Mouse (Mus musculus): ENCODE data around the gene Osbpl10. TPM values are rescaled to one million over a fixed set of nuclear protein-coding genes. Genes with fewer than 3 reads are reported as not detected.

Gene Osbpl10
- polyA plus RNA-seq, 1 experiment from 2014 or later = 3.5 TPM

DNA sequence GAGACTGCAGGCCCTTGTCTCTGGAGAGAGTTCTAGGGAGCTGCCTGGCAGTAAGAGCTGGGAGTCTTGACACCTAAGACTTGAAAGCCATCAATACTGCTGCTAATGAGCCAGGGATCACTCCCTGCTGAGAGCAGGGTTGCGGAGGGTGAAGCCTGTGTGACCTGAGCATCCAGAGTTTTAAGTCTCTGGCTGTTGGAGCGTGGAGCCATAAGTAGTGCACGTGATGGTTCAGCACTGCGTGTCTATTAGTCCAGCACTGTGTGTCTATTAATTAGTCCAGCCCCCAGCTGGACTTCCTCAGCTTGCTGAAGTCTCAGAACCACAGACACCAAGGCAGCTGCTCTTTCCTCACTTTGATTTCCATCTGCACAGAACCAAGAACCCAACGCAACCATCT, 8.0 kb downstream of the Osbpl10 start:
- H3K9ac ChIP-seq = no peak overlapping the region
- no peak overlapping the region for H3K27ac ChIP-seq
- H3K9me3 ChIP-seq = no peaks in the 10 kb centered on the region
- no peak overlapping the region for H3K4me2 ChIP-seq
- 96% methylated on average over 5 of the region's 5 CpGs for WGBS
- ATAC-seq (ENCODE audit: borderline replicate concordance, extremely low read depth, low FRiP score, low TSS enrichment) = no peak
- no peaks in the 10 kb centered on the region for H3K36me3 ChIP-seq
- no peaks in the 10 kb centered on the region for H3K27me3 ChIP-seq
- peaks cover 7% of the 10 kb centered on the region; the same call in 1 of the 2 replicates for H3K4me1 ChIP-seq
- no peak overlapping the region for H3K4me3 ChIP-seq

DNA sequence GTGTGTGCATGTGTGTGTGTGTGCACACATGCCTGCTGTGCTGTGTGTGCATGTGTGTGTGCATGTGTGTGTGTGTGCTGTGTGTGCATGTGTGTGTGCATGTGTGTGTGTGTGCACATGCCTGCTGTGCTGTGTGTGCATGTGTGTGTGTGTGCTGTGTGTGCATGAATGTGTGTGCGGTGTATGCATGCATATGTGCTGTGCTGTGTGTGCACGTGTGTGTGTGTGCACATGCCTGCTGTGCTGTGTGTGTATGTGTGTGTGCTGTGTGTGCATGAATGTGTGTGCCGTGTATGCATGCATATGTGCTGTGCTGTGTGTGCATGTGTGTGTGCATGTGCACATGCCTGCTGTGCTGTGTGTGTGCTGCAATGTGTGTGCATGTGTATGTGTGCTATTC, 9.7 kb downstream of the Osbpl10 start:
- H3K4me3 ChIP-seq = no peak overlapping the region
- H3K36me3 ChIP-seq = no peaks in the 10 kb centered on the region
- H3K27ac ChIP-seq = no peak overlapping the region
- no peak overlapping the region for H3K4me2 ChIP-seq
- peaks cover 7% of the 10 kb centered on the region; the same call in 1 of the 2 replicates for H3K4me1 ChIP-seq
- WGBS = 83% methylated on average over 3 of the region's 3 CpGs
- no peak for ATAC-seq (ENCODE audit: borderline replicate concordance, extremely low read depth, low FRiP score, low TSS enrichment)
- H3K27me3 ChIP-seq = no peaks in the 10 kb centered on the region
- H3K9ac ChIP-seq = no peak overlapping the region
- no peaks in the 10 kb centered on the region for H3K9me3 ChIP-seq

DNA sequence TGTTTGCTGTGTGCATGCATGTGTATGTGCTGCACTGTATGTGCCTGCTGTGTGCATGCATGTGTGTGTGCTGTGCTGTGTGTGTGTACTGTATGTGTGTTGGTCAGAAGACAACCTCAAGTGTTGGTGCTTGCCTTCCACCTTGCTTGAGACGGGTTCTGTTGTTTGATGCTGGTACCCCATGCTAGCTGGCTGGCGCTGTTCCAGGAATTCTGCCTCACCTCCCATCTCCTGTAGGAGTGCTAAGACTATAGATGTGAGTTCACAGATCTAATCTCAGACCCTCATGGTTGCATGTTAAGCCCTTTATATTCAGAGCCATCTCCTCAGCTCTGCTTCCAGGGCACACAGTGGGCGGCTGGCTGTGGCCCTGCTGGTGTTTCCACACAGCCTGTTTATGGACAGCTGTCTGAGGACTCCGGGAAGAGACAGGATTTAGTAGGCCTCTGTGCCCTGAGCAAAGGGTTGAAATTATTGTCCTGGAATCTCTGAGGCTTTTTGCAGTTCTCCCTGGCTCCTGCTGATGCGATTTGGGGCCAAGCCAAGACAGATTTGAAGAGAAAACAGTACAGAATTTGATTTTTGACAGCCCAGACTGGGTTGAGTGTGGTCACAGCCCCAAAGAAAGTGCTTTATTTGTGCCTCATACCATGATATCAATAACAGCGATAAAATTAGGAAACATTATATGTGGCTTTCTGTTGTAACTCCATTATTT, 10.4 kb downstream of the Osbpl10 start:
- peak; percentile 4; the same call in 1 of the 2 replicates for ATAC-seq (ENCODE audit: borderline replicate concordance, extremely low read depth, low FRiP score, low TSS enrichment)
- no peaks in the 10 kb centered on the region for H3K27me3 ChIP-seq
- H3K27ac ChIP-seq = no peak overlapping the region
- H3K4me1 ChIP-seq = peaks cover 7% of the 10 kb centered on the region; the same call in 1 of the 2 replicates
- H3K4me3 ChIP-seq = no peak overlapping the region
- H3K36me3 ChIP-seq = no peaks in the 10 kb centered on the region
- H3K4me2 ChIP-seq = no peak overlapping the region
- no peak overlapping the region for H3K9ac ChIP-seq
- H3K9me3 ChIP-seq = no peaks in the 10 kb centered on the region
- WGBS = 63% methylated on average over 6 of the region's 6 CpGs

DNA sequence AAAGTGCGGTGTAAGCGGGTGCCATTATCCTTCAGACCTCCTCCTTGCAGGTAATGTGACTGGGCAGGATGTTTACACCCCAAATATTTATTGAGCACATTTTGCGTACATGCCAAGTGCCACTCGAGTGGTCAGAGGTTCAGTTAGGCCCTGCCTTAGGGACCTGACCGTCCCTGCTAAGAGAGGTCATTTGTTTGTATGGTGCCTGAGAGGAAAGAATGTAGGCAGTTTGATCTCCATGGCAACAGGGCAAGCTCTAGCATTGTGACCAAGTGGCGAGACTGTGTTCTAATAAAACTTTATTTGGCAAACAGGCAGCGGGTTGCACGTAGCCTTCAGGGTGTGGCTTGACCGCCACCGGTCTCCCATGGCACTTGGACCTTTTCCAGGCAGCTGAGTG, 12.1 kb downstream of the Osbpl10 start:
- Histone ChIP-seq H3K27ac (no peak overlapping the region), H3K4me1 (peaks cover 7% of the 10 kb centered on the region; the same call in 1 of the 2 replicates), H3K9ac (no peak overlapping the region), H3K4me3 (no peak overlapping the region), H3K27me3 (no peaks in the 10 kb centered on the region), H3K9me3 (no peaks in the 10 kb centered on the region), H3K4me2 (no peak overlapping the region), H3K36me3 (no peaks in the 10 kb centered on the region)
- no peak for ATAC-seq (ENCODE audit: borderline replicate concordance, extremely low read depth, low FRiP score, low TSS enrichment)
- WGBS = 54% methylated on average over 10 of the region's 10 CpGs

DNA sequence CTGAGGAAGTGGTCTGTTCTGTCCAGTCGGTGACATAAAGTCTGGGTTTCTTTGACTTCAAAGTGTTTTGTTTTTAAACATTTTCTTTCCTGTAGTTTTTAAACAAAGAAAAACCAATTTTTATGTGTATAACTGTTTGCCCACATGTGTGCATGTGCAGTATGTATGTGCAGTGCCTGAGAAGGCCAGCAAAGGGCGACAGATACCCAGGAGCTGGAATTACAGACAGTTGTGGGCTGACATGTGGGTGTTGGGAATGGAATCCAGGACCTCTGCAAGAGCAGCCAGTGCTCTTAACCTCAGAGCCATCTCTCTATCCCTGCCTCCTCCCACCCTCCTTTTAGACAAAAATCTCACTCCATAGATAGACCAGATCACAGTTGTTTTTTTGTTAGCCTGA, 14.2 kb downstream of the Osbpl10 start:
- WGBS = 84% methylated on average over 2 of the region's 2 CpGs
- peaks cover 7% of the 10 kb centered on the region; the same call in 1 of the 2 replicates for H3K4me1 ChIP-seq
- H3K9me3 ChIP-seq = no peaks in the 10 kb centered on the region
- no peak overlapping the region for H3K9ac ChIP-seq
- no peak overlapping the region for H3K4me3 ChIP-seq
- H3K4me2 ChIP-seq = no peak overlapping the region
- ATAC-seq (ENCODE audit: borderline replicate concordance, extremely low read depth, low FRiP score, low TSS enrichment) = no peak
- H3K36me3 ChIP-seq = no peaks in the 10 kb centered on the region
- no peak overlapping the region for H3K27ac ChIP-seq
- no peaks in the 10 kb centered on the region for H3K27me3 ChIP-seq

DNA sequence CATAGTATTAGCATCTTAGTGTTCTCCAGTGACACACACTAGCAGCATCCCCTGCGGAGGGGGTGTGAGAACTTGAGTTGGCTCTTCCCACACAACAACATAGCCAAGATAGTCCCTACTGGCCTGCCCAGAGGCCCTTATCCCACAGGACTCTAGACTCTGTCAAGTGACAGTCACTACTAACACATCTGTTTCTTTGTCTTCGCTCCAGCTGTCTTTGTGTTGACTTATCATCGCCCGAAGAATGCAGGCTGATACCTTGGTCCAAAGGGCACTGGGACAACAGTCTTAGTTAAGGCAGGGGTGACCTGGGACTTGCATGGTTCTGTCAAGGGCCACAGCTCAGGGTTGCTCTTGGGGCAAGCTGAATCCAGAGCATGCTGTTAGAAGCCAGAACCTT, 16.9 kb downstream of the Osbpl10 start:
- no peak for ATAC-seq (ENCODE audit: borderline replicate concordance, extremely low read depth, low FRiP score, low TSS enrichment)
- Histone ChIP-seq H3K4me3 (no peak overlapping the region), H3K9me3 (no peaks in the 10 kb centered on the region), H3K27me3 (no peaks in the 10 kb centered on the region), H3K4me2 (no peak overlapping the region), H3K9ac (no peak overlapping the region), H3K36me3 (no peaks in the 10 kb centered on the region), H3K27ac (no peak overlapping the region), H3K4me1 (no peaks in the 10 kb centered on the region; the same call in 1 of the 2 replicates)
- 59% methylated on average over 4 of the region's 4 CpGs for WGBS

DNA sequence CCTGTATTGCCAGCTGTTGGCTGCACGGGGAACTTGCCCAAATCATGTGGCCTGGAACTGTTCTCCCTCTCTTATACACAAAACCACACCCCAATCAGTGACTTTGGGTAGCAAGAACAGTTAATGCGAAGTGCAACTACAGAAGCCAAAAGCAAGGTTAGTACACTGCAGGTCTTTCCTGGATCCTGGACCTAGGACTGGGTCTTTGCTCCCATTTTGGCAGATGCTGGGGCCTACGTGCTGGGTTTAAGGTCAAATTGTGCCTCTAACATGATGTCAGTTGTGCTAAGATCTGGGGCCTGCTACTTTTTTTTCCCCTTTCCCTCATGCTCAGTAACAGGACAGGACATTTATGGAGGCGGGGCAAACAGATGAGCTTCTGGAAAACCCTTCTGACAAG, 17.3 kb downstream of the Osbpl10 start:
- no peak overlapping the region for H3K9ac ChIP-seq
- ATAC-seq (ENCODE audit: borderline replicate concordance, extremely low read depth, low FRiP score, low TSS enrichment) = no peak
- WGBS = 92% methylated on average over 4 of the region's 4 CpGs

DNA sequence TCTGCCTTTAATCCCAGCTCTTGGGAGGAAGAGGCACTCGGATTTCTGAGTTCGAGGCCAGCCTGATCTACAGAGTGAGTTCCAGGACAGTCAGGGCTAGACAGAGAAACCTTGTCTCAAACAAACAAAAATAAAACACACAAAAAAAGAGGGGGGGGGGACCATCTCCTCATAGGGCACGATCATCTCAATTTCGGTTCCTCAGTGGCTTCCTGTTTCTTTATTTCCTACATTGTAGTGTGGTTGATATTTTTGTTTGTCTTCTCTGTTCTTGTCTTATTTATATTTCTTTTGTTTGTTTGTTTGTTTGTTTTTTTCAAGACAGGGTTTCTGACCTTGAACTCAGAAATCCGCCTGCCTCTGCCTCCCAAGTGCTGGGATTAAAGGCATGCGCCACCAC, 18.1 kb downstream of the Osbpl10 start:
- Histone ChIP-seq H3K9me3 (no peaks in the 10 kb centered on the region), H3K4me2 (no peak overlapping the region), H3K36me3 (no peaks in the 10 kb centered on the region), H3K27me3 (no peaks in the 10 kb centered on the region), H3K4me1 (no peaks in the 10 kb centered on the region), H3K9ac (no peak overlapping the region), H3K27ac (no peak overlapping the region), H3K4me3 (no peak overlapping the region)
- 92% methylated on average over 6 of the region's 6 CpGs for WGBS
- ATAC-seq (ENCODE audit: borderline replicate concordance, extremely low read depth, low FRiP score, low TSS enrichment) = no peak

More for the DNA sequence above, 17.3 kb downstream of the Osbpl10 start:
- Histone ChIP-seq H3K36me3 (no peaks in the 10 kb centered on the region), H3K27ac (no peak overlapping the region), H3K9me3 (no peaks in the 10 kb centered on the region), H3K4me3 (no peak overlapping the region), H3K27me3 (no peaks in the 10 kb centered on the region), H3K4me1 (no peaks in the 10 kb centered on the region), H3K4me2 (no peak overlapping the region)

DNA sequence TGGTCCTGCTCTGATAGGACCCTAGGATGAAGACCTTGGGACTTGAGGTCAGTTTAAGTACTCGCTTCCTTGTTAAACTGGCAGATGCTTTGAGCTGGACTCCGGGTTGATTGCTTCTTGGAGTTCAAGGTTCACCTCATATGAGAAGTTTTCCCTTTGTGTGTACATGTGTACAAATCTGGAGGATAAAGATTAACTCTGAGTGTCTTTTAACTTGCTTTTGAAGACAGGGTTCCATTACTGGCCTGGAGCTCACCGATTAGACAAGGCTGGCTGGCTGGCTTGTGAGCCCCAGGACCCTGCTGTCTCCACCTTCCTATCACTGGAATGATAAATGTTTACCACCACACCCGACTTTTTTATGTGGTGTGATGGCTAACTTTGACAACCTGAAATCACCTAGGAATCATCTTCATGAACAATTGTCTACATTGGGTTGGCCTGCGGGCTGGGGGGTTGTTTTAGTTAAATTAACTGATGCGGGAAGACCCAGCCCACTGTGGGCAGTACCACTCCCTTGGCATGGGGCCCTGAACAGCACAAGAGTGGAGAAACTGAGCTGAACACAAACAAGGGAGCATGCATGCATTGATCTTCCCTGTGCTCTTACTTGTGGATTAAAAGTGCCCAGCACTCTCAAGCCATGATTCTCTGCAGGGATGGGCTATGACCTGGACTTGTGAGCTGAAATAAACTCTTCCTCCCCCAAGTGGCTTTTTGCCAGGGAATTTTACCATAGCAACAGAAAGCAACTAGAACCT, 20.8 kb downstream of the Osbpl10 start:
- Histone ChIP-seq H3K4me3 (no peak overlapping the region), H3K27me3 (no peaks in the 10 kb centered on the region), H3K9ac (no peak overlapping the region), H3K4me1 (no peaks in the 10 kb centered on the region), H3K4me2 (no peak overlapping the region), H3K27ac (no peak overlapping the region), H3K36me3 (no peaks in the 10 kb centered on the region), H3K9me3 (no peaks in the 10 kb centered on the region)
- no peak for ATAC-seq (ENCODE audit: borderline replicate concordance, extremely low read depth, low FRiP score, low TSS enrichment)
- 71% methylated on average over 6 of the region's 6 CpGs for WGBS

DNA sequence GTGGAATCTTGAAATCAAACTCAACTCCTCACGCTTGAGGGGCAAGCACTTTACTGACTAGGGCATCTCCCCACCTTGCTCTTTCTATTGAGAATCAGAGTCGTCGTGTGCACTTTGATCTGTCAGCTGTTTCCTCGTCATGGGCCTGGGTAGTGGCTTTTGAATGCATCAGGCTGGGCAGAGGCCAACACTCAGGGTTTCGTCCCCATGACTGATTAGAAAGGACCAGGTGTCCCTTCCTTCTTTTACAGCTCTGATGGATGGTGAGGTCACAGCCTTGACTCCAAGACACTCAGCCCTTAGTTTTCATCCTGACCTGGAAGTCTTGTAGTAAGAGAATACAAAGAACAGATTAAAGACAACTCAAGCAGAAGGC, 21.4 kb downstream of the Osbpl10 start:
- 46% methylated on average over 5 of the region's 5 CpGs for WGBS
- Histone ChIP-seq H3K9ac (no peak overlapping the region), H3K4me1 (no peaks in the 10 kb centered on the region), H3K4me2 (no peak overlapping the region), H3K9me3 (no peaks in the 10 kb centered on the region), H3K27me3 (no peaks in the 10 kb centered on the region), H3K36me3 (no peaks in the 10 kb centered on the region), H3K27ac (no peak overlapping the region), H3K4me3 (no peak overlapping the region)
- no peak for ATAC-seq (ENCODE audit: borderline replicate concordance, extremely low read depth, low FRiP score, low TSS enrichment)

DNA sequence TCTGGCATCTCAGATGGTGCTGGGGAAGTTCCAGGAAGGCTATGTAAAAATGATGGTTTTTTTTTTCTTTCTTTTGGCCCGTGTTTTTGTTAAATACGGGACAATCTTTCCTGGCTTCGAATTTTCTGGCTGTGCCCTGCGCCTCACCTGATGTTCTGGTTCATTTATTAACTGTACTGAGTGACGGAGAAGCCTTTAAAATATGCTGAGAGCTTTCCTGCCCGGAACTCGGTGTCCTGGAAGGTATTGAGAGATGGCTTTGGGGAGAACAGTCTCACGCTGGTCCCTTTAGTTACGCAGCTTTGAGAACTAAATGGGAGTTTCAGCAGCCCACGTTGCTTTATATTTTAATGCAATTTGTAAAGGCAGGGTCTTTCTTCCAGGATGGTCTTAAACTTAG, 27.1 kb downstream of the Osbpl10 start:
- no peak overlapping the region for H3K27ac ChIP-seq
- no peak overlapping the region for H3K9ac ChIP-seq
- ATAC-seq (ENCODE audit: borderline replicate concordance, extremely low read depth, low FRiP score, low TSS enrichment) = no peak
- WGBS = 69% methylated on average over 10 of the region's 10 CpGs
- peaks cover 16% of the 10 kb centered on the region for H3K4me1 ChIP-seq
- H3K36me3 ChIP-seq = no peaks in the 10 kb centered on the region
- no peaks in the 10 kb centered on the region for H3K9me3 ChIP-seq
- H3K4me2 ChIP-seq = no peak overlapping the region
- no peaks in the 10 kb centered on the region for H3K27me3 ChIP-seq
- H3K4me3 ChIP-seq = no peak overlapping the region

DNA sequence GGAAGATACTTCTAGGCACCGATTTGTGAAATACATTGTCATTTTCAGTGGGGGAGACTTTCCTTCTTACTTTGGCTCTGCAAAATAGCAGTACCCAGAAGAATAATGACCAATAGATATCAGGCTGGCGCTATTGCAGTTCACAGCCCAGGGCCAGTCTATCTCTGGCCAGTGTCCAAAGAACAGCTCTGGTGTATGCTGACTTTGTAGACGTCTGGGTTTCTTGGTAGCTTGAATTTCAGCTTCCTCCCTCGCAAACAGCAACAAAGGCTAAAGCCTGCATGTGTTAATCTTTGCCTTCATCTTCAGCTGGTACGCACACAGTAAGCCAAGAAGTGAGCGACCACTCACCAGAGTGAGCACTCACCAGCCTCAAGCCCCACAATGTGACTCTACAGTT, 29.4 kb downstream of the Osbpl10 start:
- H3K4me2 ChIP-seq = no peak overlapping the region
- H3K9ac ChIP-seq = no peak overlapping the region
- H3K4me1 ChIP-seq = peaks cover 16% of the 10 kb centered on the region
- no peak overlapping the region for H3K27ac ChIP-seq
- no peak overlapping the region for H3K4me3 ChIP-seq
- no peaks in the 10 kb centered on the region for H3K27me3 ChIP-seq
- WGBS = 49% methylated on average over 6 of the region's 6 CpGs
- H3K36me3 ChIP-seq = no peaks in the 10 kb centered on the region
- no peaks in the 10 kb centered on the region for H3K9me3 ChIP-seq
- peak; percentile 64; the same call in 1 of the 2 replicates for ATAC-seq (ENCODE audit: borderline replicate concordance, extremely low read depth, low FRiP score, low TSS enrichment)

Data from lung, embryonic 15.5 days (tissue).